Mouse (Mus musculus) CD4-positive, CD25-positive, alpha-beta regulatory T cell, adult 2 months (primary cell): ENCODE measurements around the gene Tmem237.
A peak's percentile ranks its signal among the peaks of the same experiment; 100 is the strongest.

ENCODE experiments used
- DNase-seq: peaks from one replicate; pipeline ENCODE4 v3.0.0-alpha.2; 2012; ENCODE audit warnings: low read depth, low spot score

Gene Tmem237

DNA sequence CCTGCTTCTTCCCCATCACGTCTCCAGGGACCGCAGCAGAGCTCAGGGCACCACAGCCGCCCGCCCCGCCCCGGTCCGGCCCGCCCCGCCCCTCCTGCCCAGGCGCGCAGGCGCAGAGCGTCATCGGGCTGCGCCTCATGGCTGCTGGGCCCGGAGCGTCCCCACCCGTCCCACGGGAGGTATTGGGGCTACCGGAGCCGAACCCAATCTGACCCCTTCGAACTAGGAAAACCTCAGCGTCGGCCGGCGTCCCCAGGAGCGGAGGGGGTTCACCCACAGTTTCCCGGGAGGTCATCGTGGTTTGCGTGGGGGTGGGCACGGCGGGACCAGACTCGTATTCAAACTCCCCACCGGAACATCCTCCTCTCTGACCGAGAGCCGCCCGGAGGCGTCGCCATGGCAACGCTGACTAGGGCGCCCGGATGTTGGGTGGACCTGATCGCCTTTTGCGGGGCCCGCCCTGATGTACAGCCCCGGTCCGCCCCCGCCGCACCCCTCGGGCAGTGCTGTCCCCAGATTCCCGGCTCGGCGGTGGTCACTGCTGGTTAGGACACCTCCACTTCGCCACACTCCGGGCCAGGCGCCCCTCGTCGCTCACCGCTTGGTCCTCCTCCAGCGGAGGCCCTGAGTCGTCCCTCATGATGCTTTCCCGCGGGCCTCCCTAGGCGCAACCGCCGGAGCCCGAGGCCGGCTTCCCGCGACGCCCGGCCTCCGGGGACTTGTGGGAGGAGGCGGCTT is at the start of gene Tmem237:
Tmem237 (minus strand) TSS at position 689 of the 738 bp plus-strand sequence.
- DNase-seq = peak; percentile 91

DNA sequence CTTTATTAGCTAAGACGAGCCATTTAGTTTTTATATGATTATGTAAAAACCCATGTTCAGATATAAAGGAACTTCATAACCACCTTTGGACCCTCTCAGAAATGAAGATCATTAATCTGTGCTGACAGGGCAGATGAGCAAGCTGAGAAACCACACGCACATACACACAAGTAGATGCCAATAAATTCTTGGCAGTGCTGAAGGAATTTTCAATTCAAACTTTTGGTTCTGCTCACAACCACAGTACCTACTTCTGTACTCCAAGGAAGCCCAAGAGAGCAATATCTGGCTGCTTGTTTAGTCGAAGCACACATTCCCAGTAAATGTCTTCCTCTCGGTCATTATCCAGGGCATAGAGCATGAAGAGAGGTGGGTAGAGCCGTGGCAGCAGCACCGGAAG is 49.4 kb upstream of the Tmem237 start:
- no peak for DNase-seq

DNA sequence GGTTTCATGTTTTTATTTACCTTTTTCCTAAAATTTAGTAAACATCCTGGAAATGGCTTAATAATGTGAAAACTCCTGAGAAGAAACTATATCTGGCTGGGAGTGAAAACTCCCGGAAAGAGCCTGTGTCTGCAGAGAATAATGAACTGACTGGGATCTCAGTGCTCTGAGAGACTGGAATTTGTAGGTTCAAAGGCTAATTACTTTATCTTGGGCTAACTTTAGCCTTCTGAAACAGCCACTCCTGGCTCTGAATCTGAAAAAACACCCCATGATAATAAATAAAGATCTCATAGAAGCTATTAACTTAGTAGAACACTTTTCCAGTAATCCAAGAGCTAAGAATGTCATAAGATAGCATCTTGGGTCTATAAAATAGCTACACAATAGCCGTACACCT is 48.3 kb upstream of the Tmem237 start:
- no peak for DNase-seq

DNA sequence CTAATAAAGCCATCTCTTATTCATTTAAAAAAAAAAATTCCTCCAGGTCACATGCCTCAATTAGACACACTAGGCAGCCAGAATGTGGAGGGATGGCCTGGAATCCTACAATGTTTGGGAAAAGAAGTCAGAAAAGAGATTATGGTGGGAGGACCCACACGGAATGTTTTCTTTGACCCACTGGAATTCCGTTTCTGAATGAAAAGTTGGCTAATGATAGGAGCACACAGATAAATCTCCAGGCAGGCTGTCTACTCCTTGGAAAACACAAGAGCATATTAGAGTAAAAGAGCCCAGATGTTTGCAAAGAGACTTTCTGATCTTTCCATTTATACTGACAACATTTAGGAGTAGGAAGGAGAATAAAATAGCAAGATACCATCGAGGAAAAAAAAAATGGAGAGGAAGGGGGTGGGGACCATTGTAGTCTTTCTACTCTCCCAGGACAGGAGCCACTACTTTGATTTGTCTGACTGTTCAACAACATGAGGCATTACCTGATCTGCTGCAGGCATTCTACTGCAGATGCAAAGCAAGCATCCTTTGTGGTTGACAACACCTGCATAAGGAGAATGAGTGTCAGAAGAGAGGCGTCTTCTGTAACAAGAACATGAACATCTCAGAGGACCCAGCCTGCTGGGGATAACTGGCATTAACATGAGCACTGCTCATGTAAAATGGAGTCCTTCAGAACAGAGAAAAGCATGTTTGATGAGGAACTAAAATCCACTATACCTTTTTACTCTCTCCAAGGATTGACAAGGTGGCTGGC is 47.6 kb upstream of the Tmem237 start:
- no peak for DNase-seq

DNA sequence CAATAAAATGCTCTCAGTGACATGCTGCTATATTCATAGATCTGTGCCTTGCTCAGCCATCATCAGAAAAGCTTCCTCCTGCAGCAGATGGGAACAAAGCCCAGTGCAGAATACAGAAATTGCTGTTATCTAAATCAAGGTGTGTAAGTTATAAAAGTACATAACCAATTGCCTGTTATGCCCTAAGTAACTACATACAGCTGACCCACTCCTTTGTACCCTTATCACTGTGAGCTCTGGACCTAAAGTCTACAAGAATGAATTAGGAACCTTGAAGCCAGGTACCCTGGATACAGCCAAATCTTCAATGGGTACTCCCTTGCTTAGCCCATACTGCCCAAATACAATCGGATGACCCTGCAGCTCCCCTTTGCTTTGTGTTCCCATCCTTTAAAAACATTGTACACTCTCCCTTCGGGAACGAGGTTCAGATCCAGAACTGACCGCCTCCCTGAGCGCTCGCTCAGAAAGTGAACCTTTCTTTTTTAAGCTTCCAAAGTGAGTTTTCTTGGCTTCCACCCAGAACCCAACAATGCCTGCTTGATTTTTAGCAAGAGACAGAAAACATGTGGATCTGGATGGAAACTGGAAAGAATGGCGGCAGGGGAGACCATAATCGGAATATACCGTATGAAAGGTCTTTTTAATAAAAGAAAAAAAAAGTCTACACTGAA is 46.2 kb upstream of the Tmem237 start:
- DNase-seq = no peak

DNA sequence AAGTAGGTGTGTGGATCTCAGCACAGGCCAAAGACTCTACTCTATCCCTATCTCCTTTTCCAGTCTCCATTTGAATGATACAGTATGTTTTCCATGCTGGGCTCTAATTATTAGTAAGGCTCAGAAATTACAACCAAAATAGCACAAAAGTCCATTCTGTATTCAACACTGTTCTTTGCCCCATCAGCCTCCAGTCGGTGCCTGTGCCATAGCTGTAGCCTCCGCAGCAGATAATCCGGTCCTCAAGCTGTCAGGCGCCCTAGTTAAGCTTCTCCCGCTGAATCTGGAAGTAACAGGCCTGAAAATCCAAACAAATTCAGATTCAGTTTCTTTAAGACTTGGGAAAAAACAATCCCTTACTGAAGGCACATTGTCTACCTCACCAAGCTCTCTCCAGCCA is 43.7 kb upstream of the Tmem237 start:
- no peak for DNase-seq

DNA sequence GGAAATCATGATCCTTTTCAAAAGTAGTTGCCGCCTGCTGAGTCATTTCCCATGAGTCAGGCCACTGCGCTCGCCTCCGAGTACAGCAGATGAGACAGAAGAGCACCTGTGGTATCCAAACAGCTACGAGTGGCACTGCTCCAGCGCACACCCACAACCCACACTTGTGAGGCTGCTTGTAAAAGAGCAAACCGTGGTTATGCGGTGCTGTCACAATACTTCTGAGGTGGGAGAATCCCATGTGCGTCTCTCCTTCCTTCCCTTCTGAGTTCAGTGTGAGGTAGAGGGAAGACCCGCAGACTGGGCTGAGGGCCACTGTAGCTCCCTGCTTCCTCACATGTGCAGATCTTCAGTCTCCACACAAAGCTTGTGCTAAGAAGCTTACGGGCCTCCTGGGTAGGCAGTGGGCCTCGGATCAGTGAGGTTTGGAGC is 42.8 kb upstream of the Tmem237 start, which contains the start of gene Mpp4:
Mpp4 (minus strand) TSS at position 360 of the 432 bp plus-strand sequence.
- peak; percentile 21 for DNase-seq

DNA sequence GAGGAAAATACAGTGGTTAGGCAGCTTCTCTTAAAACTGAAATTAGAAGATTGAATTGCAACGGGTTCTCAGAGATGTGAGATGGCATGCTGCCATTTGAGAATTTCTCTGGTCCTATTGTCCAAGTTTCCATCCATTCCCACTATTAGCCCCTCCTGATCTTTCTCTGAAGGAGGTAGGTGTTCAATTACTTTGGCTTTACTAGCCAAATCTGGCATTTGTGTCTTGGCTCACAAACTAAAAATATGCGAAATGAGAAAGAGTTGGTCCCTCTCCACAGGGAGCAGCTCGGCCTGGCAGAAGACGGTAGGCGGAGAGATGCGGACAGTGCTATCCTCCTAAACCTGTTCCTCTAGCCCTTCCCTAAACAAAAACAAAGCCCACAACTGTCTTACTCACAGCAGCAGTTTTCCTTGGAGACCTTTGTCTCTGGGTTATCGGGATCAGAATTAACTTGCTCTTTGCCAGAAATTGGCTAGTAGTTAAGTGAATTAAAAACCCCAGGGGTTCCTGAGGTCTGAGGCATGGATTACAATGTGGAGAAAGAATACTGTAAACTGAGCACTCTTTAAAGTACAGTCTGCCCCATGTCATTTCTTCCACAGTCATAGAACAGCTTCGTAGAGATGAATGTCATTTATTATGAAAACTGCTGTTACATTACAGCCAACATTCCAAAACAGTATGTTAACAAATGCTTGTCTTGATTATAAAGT is 42.3 kb upstream of the Tmem237 start:
- DNase-seq = no peak

DNA sequence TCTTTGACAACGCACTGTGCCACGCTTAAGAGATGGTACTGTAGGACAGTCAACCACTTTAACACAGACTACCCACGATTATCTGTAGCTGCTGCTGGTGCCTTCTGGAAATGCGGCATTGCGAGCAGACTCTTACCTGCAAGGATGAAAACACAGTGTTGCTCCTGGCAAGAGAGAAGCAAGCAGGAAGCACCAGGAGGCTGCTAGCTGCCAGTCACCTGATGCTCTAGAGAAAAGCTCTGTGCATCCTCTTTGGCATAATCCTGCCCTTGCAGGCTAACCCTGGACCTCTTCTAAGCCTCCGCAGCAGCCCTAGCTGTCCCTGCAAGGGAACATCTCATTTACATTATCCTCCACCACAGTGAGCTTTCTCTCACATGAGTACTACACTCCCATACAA is 41.2 kb upstream of the Tmem237 start:
- no peak for DNase-seq

DNA sequence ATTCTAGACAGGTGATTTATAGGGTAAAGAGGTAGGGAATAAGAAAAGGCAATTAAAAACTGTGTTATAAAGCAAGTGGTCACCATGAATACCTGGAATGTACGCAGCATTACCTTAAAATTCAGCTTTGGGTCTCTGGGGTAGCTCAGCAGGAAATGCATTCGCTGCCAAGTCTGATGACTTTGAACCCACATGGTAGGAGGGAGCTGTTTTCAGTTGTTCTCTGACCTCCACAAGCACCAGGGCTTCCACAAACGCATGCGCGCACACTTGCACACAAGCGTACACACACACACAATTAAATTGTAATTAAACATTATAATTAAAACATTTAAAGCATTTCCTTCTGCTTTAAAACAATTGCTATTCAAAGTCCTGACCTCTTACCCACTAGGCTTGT is 40.7 kb upstream of the Tmem237 start:
- no peak for DNase-seq

DNA sequence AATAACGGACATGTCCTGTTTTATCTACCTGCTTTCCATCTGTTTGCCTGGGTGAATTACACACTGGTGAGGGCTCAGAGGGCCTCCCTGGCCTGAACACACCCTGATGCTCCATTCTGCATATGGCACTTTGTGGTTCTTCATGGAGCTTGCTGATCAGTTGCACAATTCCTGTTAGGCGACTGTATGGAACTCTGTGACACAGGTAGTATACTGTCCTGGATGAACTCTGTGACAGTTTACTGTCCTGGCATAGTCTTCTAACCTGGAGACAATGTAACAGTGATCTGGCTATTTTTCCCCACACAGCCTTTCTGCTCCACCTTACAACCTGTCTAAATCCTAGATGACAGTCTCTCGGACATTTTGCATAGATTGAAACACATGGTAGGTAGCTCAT is 38.9 kb upstream of the Tmem237 start:
- DNase-seq = no peak

DNA sequence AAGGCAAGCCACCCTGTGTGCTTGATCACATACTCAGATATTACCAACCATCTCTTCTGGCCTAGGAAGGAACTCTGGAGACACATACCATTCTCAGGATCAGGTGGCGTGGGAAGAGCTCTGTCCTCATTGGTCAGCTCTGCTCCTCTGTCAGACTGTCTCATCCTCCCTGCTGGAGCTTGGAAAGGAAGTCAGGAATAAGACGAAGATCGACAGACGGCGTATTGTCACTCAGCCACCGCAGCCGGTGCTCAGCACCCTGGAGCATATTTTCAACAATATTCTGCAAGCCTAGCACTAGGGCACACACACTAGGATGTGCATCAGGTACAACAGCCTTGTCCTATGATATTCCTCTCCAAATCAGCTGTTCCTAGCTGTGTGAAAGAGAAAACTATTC is 38.3 kb upstream of the Tmem237 start:
- no peak for DNase-seq

DNA sequence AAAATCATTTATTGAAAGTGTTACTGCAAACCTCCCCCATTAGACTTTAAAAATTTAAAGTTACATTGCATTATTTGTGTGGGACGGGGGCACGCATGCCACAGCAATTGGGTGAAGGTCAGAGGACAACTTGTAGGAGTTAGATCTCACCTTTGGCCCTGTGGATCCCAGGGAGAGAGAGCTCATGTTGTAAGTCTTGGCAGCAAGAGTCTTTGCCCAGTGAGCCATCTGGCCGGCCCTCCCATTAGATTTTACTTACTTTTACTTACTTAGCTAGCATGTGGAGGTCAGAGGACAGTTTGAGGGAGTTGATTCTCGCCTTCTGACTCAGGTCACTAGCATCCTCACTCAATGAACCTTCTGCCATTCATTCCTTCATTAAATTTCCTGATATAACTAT is 37.6 kb upstream of the Tmem237 start:
- no peak for DNase-seq

DNA sequence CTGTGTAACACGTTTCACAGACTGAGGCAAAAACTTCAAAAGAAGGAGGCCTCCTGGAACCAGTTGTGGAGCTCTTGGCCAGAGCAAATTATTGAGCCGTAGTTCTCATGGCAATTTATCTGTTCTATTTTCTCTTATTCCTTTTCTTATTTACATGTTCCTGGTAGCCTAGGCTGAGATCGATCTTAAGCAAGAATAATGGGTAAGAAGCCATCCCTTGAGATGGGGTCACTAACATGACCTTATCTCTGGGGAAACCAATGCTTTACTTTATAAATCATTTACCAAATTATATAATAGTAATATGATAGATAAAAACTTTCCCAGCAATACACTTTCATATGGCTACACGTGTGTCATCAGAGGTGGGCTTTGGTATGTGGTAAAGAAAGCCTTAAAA is 32.1 kb upstream of the Tmem237 start:
- no peak for DNase-seq

DNA sequence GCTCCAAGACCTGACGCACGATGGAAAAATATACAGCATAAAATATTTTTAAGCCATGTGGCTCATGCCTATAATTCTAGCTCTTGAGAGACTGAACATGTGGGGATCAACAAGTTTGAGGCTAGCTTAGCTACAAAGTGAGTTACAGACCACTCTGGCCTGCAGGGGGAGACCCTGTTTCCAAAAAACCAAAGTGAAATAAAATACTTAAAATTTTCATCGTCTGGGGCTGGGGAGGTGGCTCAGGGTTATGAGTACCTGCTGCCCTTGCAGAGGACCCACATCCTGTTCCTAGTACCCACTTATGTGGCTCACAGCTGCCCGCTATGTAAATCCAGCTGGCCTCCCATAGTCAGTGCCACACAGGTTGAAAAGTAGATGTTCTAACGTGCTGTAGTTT is 30.3 kb upstream of the Tmem237 start:
- DNase-seq = no peak

DNA sequence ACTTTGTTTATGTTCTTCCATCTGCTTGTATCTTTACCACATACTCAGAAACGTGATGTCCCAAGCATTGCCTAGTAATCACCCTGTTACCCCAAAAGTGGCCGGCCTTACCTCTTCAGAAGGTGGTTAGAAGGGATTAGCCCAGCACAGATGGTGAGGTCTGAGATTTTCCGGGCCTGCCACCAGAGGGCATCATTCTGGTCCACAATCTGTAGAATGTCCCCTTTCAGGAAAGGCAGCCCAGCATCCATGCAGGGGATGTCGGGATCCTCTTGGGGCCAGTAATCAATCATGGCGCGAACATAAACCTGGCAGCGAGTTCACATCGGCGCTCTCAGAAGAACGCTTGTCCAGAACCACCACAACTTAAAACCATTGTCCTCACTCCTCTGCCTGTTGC is 24.3 kb upstream of the Tmem237 start:
- peak; percentile 55 for DNase-seq

DNA sequence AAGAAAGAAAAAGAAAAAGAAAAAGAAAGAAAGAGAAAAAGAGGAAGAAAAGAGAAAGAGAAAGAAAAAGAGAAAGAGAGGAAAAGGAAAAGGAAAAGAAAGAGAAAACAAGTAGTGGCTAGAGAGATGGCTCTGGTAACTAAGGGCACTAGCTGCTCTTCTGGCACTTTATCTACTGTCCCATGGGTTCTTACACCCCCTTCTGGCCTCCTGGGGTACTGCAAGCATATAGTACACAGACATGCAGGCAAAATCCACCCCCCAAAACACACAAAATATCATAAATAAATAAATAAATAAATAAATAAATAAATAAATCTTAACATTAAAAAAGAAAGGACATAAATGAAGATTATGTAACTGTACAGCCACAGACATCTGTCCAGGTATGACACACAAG is 22.6 kb upstream of the Tmem237 start:
- peak; percentile 82 for DNase-seq

DNA sequence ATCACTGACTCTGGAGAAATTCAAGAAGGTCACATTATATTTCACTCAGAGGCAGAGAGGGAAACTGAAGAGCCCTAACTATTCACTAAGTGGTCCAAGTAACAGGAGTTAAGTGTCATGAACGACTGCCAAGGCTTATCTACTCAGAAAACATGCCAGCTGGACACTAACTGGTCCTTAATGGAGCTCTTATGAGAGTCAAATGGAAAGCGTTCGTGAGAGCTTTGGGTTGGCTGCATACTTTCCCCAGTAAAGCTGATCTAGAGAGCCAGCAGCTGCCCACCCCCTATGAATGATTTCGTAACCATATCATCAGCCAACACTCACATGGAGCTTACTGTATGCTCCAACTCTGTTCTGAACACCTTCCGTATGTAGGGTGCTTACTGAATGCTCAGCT is 14.2 kb upstream of the Tmem237 start:
- no peak for DNase-seq

DNA sequence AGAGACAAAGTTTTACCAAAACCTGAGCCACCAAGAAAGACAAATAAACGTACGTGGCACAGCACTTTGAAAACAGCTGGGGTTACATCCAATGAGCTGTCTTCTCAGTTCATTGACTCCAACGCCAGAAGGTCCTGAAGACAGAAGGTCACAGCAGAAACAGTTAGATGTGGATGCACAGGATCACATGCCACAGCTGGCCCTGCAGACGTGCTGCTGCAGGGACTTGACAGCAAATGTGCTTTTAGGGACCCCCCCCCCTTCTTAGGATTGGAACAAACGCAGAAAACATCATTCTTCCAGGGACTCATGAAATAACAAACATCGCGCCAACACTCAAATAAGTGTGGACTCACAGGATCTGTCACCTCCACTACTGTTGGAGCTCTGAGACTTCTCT is 8.7 kb upstream of the Tmem237 start:
- DNase-seq = no peak

DNA sequence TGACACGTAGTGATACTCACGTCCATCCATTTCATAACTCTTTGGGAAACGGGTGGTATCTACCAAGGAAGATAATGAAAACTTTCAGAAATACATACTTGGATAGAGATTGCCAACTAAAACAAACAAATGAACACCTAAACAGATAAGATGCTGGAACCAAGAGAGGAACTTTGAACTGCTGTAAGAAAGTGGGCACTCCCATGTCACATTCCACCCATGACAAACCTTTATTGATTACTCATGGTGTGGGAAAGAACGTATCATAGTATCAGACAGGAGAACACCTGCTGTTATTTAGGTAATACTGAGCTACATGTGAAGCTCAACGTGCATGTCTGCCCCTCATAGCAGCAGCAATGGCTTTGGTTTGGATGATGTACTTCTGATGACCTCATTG is 5.3 kb upstream of the Tmem237 start:
- no peak for DNase-seq

DNA sequence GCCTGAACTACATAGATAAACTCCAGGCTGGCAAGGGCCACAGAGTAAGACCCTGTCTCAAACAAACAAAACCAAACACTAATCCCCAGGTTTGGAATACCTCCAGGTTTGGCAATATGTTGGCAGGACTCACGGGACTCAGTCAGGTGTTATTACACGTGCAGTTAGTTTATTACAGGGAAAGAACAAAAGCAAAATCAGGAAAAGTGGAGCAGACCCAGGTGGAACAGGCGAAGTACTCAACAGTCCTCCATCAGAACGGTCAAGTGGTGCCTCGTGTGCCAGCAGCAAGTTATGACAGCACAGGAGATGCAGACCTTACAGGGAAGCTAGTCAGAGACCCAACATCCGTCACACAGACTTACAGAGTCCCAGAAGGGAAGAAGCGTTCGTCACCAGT is 9.7 kb downstream of the Tmem237 start:
- DNase-seq = no peak

DNA sequence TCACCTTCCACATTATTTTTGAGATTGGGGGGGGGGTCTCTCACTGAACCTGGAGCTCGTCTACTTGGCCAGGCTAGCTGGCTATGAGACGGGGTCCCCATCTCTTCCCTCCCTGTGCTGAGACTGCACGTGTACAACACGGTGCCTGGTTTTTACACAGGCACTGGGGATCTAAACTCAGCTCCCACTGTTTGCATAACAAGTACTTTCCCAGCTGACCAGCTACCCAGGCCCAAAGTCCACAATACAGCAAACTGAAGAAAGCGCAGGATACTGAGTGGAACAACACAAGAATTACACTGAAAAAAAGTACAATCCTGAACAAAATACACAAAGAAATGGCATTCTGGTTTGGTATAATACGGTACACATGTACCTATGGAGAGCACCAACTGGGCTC is 18.1 kb downstream of the Tmem237 start:
- no peak for DNase-seq
